Mouse (Mus musculus): Measurements from ENCODE around the gene Acot11.
"Not testable (repeated sequence)": the region's sequence is repeated elsewhere in the genome, so short reads cannot be mapped to it uniquely, and the experiment has no call there.

Gene Acot11

DNA sequence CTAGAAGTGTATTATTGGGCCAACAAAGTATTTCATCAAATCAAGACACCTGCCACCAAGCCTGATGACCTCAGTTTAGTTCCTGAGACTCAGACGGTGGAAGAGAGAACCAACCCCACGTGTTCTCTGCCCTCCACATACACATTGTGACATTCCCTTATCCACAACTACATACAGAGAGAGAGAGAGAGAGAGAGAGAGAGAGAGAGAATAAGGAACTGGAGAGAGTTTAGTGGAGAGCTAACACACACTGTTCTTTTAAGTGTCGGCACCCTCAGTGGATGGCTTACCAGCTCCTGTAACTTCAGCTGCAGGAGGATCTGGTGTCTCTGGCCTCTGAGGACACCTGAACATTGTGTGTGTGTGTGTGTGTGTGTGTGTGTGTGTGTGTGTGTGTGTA is 2.5 kb upstream of the Acot11 start:
- DNase-seq = no peak

- DNase-seq = no peak
Measured at GRCm38 (mm10) chr4:106805890-106806289, 1.1 kb upstream of the Acot11 start.

DNA sequence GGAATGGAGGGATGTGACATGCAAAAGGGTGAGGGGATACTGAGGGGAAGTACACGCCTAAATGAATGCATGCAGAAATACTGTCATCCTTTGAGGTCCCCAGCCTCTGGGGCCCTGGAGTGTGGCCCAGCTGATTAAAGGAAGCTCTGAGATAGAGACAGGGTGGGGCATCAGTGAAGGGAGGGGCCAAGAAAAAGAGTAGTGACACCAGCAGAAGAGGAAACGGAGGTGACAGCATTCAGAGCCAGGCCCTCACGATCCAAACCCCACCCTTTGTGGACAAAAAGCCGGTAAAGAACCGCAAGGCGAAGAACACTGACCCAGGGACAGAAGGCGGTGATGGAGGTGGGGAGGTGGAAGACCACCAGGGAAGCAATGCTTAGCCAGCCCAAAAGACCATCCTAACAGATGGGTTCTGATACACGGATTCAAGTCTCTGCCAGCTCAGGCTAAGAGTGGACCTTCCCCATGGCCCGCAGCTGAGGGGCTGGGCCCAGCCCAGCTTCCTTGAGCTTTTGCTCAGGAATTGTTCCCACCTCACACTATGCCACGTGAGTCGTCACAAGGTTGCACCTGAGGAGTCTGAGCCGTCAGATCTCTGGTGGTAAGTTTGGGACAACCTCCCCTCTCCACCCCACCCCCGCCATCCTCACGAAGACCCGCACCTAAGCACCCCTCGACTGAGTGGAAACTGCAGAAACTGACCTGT is 443 bp downstream of the Acot11 start:
- DNase-seq = no peak

- DNase-seq = no peak
Measured at GRCm38 (mm10) chr4:106803781-106804180, 1.0 kb downstream of the Acot11 start.

DNA sequence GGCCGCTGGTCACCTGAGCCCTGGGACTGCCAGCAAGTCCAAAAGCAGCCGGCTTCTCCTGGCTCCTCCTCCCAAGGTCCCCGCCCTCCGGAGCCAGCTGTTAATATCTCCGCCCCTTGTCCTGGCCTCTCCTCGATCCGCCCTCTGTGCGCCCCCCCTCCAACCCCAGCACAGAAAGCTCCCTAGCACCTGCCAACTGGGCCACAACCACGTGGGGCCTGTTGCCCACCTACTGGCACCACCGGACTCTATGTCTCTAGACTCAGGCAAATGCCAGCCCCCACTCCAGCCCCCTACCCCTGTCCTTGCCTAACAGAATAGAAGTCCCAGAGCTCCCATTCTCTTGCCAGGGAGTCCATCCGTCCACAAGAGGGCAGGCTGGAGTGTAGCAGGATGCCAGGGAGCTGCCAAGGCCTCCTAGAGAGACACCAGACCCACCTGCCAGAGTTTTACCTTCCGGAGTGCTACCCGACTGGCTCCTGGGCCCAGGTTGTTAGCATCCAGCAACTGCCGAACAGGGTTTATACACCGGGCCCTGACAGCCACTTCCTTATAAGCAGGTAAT is 4.9 kb downstream of the Acot11 start:
- DNase-seq = peak; percentile 93

- DNase-seq = peak; percentile 52
Measured at GRCm38 (mm10) chr4:106798908-106799546, 5.8 kb downstream of the Acot11 start.

- DNase-seq = no peak
Measured at GRCm38 (mm10) chr4:106795289-106795688, 9.5 kb downstream of the Acot11 start.

GRCm38 (mm10) chr4:106794247-106794646 is 10.6 kb downstream of the Acot11 start:
- no peak for DNase-seq

DNA sequence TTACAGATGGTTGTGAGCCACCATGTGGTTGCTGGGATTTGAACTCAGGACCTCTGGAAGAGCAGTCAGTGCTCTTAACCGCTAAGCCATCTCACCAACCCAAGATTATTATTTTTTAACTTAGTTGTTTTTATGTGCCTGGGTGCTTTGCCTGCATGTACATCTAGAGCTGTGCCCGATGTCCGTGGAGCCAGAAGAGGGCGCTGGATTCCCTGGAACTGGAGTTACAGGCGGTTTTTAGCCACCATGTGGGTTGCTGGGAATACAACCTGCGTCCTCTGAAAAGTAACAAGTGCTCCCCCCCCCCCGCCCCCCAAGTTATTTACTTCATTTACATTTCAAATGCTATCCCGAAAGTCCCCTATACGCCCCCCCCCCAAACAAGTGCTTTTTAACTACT is 11.0 kb downstream of the Acot11 start:
- DNase-seq = not testable (repeated sequence)

- DNase-seq = no peak
Measured at GRCm38 (mm10) chr4:106792276-106792675, 12.5 kb downstream of the Acot11 start.

DNA sequence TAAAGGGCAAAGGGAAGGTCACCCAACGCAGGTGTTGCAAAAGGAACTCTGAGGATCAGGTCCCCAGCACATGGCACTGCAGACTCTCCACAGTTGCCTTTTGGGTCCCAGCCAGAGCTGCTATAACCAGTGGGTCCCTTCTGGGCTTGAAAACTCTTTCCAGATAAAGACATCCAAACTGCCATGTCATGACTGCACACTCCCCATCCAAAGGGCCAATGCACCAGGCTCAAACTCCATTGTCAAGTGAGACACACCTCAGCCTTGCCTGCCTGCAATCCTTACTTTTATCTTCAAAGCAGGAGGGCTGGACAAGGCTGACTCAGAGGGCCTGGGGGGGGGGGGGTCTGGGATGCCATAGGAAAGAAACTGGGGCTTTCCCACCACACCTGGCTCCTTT is 13.9 kb downstream of the Acot11 start:
- DNase-seq = no peak

DNA sequence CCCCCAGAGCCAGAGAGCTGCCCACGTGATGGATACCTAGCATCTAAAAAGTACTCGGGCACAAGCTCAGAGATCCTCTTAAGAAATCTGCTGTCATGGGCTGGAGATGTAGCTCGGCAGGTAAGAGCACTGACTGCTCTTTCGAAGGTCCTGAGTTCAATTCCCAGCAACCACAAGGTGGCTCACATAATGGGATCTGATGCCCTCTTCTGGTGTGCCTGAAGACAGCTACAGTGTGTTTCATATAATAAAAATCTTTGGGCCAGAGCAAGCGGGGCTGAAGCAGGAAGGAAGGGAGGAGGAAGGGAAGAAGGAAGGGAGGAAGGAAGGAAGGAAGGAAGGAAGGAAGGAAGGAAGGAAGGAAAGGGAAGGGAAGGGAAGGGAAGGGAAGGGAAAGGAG is 14.6 kb downstream of the Acot11 start:
- DNase-seq = not testable (repeated sequence)

- no peak for DNase-seq
Measured at GRCm38 (mm10) chr4:106789705-106790104, 15.1 kb downstream of the Acot11 start.

DNA sequence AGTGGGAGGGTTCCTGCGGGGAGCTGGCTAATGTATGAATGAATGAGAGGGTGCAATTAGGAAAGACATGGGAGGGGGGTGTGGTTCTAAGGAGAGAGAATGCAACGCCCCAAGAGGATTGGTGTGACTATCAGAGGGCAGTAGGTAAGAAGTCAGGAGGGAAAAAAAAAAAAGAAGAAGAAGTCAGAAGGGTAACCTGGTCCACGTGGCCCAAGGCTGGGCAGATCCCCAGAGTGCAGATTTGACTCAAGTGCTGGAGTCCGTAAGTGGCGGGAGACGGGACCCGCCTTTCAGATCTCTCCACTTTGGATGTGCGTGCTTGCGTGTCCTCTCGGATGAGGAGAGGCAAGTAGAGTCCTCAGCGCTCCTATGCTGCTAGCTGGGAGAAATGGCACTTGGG is 16.2 kb downstream of the Acot11 start:
- peak; percentile 56 for DNase-seq

DNA sequence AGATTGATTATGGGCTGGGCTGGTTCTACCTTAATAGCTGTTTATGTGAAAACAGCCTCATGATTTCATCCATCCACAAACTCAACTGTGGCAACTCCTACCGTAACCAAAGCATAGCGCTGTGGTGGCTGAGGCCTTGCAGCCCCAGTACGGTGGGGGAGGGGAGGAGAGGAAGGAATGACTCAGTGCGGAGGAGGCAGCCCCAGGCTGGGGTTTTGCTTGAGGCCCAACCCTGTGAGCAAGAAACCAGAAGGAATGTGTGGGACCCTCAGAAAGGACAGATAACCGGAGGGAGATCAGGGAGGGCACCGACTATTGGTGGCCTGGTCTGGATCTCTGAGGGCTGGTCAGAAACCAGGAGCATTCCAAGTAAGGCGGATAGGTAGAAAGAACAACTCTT is 17.0 kb downstream of the Acot11 start:
- DNase-seq = no peak

- no peak for DNase-seq
Measured at GRCm38 (mm10) chr4:106785753-106786540, 18.9 kb downstream of the Acot11 start.

DNA sequence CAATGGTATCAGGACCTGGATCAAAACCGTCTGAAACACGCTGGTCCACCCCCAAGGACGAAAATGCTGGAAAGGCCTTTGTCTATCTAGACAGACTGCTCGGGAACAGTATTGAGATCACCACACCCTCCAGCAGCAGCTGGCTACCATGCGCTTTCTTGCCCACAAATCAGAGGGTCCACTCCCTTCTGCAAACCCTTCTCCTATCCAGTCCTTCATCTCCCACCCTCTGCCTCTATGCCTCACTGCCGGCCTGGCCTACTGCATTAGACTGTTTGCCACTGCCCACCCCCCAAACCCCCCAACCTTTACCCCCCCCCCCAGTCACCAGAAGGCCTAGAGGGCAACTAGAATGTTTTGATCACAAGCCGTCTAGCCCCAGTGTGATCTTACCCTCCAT is 19.5 kb downstream of the Acot11 start:
- DNase-seq = no peak

DNA sequence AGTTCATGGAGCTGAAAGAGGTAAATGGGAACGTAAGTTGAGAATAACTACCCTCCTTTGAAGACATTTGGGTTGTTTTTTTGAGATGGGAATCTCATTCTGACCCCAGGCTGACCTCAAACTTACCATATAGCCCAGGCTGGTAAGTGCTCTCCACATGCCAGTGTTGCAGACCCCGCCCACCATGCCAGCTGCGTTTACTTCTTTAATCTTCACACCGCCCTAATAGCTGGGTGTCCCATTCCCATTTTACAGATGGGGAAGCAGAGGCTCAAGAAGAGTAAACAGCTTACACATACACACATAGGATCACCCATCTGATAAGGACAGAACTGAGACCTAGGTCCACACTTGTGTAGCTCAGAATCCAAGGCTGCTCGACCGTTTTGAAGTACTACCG is 20.0 kb downstream of the Acot11 start:
- no peak for DNase-seq

- DNase-seq = no peak
Measured at GRCm38 (mm10) chr4:106783137-106783536, 21.7 kb downstream of the Acot11 start.

GRCm38 (mm10) chr4:106780045-106780444 is 24.8 kb downstream of the Acot11 start:
- no peak for DNase-seq

- peak; percentile 98 for DNase-seq
Measured at GRCm38 (mm10) chr4:106778116-106778788, 26.5 kb downstream of the Acot11 start.

DNA sequence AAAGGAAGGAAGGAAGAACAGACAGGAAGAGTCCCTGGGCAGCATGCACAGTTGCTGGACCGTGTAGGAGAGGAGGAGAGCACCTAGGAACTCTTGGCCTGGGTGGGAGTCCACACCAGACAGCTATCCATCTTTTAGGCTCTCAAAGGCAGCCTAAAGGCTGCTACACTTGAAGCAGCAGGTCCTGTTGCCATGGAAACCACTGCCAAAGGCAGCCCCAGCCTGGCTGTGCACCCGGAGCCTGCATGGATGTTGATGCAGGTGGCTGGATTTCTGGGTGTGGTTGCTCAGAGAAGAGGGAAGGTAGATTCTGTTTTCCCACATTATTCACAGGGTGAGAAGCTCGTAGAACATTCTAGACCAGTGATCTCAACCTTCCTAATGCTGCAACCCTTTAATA is 27.8 kb downstream of the Acot11 start:
- no peak for DNase-seq

- not testable (repeated sequence) for DNase-seq
Measured at GRCm38 (mm10) chr4:106775767-106776166, 29.0 kb downstream of the Acot11 start.
